Mouse (Mus musculus): ENCODE results near the gene Egfl7.

Egfl7 gene

GRCm38 (mm10) chr2:26579714-26580113, at the start of gene Egfl7:
Gene Egfl7 (plus strand): TSS chr2:26580014.
- DNase-seq (ENCODE audit: low spot score), result no peak

GRCm38 (mm10) chr2:26531829-26532228, 48.0 kb upstream of the Egfl7 start:
- no peak for DNase-seq (ENCODE audit: low spot score)

GRCm38 (mm10) chr2:26533249-26533648, 46.6 kb upstream of the Egfl7 start:
- no peak for DNase-seq (ENCODE audit: low spot score)

DNA sequence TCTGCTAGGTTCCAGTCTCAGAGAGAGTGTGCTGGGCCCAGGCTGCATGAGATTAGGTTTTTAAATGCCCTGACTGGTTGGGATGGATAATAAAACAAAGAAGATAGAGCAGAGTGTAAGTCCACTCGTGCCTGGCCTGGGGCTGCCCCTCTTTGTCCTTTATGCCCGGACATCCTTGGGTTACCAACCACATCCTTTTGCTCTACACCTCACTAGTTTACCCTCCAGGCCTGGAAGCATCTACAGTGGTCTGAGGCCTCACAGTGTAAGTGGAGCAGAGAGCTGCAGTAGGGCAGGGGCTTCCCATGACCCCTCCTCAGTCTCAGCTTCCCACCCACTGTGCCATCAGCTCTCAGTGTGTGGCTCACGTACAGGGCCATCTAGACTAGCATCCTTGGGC, 45.7 kb upstream of the Egfl7 start:
- no peak for DNase-seq (ENCODE audit: low spot score)

- DNase-seq (ENCODE audit: low spot score), result no peak
Measured at GRCm38 (mm10) chr2:26534616-26535015, 45.2 kb upstream of the Egfl7 start.

DNA sequence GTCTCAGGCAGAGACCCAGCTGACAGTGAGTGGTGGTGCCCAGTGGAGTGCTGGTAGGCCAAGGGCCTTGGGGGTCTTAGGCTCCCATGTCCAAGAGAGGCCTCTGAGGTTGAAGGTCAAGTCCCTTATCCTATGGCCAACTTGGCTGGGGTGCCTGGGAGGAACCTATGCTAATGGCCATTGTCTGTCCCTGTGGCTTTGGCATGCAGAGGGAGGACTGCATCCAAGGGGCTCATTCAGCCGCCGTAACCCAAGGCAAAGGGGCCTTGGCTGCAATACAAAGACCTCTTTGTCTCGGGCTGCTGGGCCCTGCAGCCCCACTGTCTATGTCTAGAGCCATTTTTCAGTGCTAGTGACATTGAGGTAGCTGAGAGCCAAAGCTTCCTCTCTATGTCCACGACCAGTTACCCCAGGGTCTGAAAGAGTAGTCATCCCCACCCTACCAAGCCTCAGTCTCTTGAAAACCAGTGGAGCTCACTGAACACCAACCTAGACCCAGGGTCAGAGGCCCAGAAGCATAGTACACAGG, 44.2 kb upstream of the Egfl7 start:
- no peak for DNase-seq (ENCODE audit: low spot score)

DNA sequence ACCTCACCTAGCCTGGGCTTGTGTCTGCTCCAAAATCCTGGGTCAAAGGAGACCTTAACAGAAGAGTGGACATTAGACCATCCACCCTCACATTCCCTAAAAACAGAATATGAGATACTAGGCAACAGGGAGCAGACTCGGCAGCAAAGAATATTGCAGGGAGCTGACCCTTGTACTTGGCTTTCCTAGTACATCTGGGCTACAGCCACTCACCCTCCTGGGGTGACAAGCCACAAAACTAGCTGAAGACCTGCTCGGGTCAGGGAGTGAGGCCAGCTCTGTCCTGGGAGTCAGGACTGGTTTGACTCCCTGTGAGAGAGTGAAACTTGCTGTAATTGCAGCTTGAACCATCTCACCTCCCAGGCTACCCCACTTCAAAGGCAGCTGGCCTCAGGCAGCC, 40.3 kb upstream of the Egfl7 start:
- no peak for DNase-seq (ENCODE audit: low spot score)

- no peak for DNase-seq (ENCODE audit: low spot score)
Measured at GRCm38 (mm10) chr2:26540721-26541120, 39.1 kb upstream of the Egfl7 start.

DNA sequence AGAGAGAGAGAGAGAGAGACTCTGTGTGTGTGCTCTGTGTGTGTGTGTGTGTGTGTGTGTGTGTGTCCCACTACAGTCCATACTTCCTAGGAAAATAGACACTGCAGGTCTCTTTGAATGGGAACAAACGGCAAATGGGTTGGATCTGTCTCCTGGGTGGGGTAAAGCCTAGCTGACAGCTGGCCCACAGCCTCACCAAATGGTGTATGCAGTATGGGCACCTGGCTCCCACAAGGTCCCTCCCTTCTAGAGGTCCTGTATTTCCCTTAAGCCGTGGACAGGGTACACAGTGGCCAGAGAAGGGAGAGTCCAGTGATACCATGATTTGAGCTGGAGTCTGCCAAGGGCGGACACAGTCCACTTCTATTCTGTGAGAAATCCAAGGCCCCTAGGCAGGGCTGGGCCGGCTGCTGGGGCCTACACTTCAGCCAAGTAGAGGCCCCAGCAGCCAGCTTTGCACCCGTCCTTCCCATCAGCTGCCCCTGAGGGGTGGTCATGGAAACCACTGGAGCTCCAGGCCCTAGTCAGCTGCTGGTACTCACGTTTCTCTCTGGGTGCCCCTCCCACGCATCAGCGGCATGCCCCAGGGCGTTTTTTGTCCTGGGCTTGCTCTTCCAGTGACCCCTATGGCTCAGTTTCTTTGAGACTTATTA, 38.4 kb upstream of the Egfl7 start:
- no peak for DNase-seq (ENCODE audit: low spot score)

- no peak for DNase-seq (ENCODE audit: low spot score)
Measured at GRCm38 (mm10) chr2:26543155-26543554, 36.7 kb upstream of the Egfl7 start.

- no peak for DNase-seq (ENCODE audit: low spot score)
Measured at GRCm38 (mm10) chr2:26543768-26544167, 36.0 kb upstream of the Egfl7 start.

DNA sequence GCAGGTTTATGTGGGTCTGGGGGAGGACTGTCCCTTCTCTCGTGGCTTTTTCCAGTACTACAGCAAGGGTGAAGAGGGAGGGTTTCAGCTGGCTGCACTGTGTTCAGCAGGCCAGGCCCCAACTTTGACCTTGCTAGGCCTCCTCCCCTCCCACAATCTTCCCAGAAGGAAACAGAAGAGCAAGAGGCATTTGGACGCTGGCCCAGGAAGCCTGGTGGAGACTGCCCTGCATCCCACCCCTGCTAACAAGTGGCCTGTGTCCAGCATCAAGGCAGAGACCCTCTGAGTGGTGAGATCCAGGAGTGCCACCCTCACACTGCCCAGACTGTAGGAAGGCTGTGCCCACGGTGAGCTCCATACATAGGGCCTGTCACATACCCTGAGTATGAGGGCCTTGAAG, 35.5 kb upstream of the Egfl7 start:
- no peak for DNase-seq (ENCODE audit: low spot score)

GRCm38 (mm10) chr2:26547481-26547880, 32.3 kb upstream of the Egfl7 start:
- no peak for DNase-seq (ENCODE audit: low spot score)

GRCm38 (mm10) chr2:26549801-26550200, 30.0 kb upstream of the Egfl7 start:
- DNase-seq (ENCODE audit: low spot score), result no peak

DNA sequence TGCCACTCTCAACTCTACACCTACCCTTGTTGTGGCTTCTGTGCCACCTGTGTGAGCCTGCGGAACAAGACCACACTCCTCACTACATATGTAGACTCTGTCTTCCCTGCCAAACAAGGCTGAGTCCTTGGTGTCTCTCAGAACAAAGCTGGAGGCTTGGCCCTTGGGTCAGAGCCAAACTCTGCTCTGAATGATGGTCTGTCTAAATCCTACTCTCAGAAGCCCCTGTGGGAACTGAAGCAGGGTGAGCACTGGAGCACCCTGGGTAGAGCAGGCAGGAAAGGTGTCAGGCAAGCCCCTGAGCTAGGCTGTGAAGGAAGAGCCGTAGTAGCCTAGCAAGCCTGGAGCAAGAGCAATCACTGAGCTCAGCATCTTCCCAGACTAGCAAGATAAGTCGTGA, 29.6 kb upstream of the Egfl7 start:
- DNase-seq (ENCODE audit: low spot score), result no peak

GRCm38 (mm10) chr2:26550777-26551176, 29.0 kb upstream of the Egfl7 start:
- no peak for DNase-seq (ENCODE audit: low spot score)

DNA sequence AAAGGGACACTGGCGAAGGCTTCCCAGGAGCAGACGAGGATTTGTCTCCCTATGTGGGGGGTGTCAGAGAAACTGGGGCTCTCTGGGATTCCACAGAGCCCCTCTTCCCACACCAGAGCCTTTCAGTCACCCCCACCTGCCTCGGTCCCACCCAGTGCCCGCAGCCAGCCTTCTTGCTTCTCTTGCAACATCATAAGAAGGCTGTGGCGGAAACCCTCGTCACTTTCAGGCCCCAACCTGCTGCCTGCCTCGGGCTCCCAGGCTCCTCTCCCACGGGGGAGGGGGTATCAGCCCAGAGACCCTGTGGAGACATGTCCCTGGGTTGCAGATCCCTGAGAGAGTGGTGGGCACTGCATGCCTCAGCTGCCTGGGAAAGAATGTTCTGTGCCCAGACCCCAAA, 28.4 kb upstream of the Egfl7 start:
- no peak for DNase-seq (ENCODE audit: low spot score)

GRCm38 (mm10) chr2:26552066-26552465, 27.7 kb upstream of the Egfl7 start:
- no peak for DNase-seq (ENCODE audit: low spot score)

- DNase-seq (ENCODE audit: low spot score), result no peak
Measured at GRCm38 (mm10) chr2:26553904-26554303, 25.9 kb upstream of the Egfl7 start.

- DNase-seq (ENCODE audit: low spot score), result no peak
Measured at GRCm38 (mm10) chr2:26555076-26555475, 24.7 kb upstream of the Egfl7 start.

GRCm38 (mm10) chr2:26556535-26556993, 23.2 kb upstream of the Egfl7 start:
- DNase-seq (ENCODE audit: low spot score), result no peak

DNA sequence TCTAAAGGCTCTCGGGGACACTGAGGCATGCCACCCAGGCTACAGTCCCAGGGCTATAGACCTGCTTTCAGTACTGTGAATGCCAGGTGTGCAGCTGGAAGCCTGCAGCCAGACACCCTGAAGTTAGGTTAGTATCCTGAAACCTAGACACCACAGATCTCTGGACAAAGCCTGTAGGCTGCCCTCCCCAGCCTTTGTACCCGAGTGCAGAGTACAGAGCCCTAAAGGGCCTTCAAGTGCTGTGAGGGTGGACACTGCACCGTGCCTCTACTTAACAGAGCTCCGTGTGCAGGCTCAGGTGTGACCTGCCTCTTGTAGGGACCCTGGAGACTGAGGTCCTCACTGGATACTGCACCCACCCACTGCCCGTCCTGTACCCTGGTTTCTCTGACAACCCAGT, 19.3 kb upstream of the Egfl7 start:
- DNase-seq (ENCODE audit: low spot score), result no peak

DNA sequence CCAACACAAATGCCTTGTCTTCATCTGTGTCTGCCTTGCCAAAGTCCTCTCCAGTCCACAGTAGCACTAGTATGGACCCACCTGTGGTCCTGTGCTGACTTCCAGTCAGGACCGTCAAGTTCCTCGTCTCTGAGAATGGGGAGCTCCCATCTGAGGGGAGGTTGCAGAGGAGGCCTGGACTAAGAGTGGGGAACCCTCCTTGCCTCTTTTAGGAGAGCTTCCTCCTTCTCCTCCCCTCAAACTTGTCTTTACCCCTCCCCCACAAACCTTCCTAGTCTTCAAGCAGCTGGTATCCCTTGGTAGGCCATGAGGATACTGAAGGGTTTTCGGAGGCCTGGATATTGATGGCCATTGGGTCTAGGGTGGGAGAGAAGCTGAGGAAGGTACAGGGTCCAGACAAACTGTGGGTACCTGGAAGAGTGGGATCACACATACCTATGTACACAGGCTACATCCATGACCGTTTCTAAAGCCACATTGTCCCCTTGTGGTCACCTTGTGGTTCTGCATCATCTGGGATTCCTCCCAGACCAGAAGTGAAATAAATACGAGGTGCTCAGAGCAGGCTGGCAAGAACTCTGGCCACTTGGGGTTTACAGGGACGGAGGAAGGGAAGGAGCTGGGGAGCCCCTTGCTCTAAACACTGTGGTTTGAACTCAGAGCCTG, 18.3 kb upstream of the Egfl7 start:
- no peak for DNase-seq (ENCODE audit: low spot score)

DNA sequence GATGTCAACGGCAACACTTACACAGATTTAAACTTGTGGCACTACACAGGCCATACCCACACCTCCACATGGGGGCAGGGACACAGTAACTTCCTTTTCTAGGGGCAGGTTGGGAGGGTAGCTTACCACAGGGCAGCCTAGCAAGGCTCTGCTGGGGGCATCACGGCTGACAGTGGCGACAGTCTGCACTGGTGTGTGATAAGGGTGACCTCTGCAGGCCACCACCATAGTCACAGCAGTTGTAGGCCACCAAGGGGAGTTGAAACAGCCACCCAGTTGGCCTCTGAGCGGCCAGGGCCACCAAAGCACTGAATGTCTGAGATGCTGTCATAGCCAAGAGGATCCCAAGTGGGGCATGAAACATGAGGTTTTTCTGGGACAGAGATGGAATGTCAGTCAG, 13.6 kb upstream of the Egfl7 start:
- no peak for DNase-seq (ENCODE audit: low spot score)
